In the genomic region with DNA sequence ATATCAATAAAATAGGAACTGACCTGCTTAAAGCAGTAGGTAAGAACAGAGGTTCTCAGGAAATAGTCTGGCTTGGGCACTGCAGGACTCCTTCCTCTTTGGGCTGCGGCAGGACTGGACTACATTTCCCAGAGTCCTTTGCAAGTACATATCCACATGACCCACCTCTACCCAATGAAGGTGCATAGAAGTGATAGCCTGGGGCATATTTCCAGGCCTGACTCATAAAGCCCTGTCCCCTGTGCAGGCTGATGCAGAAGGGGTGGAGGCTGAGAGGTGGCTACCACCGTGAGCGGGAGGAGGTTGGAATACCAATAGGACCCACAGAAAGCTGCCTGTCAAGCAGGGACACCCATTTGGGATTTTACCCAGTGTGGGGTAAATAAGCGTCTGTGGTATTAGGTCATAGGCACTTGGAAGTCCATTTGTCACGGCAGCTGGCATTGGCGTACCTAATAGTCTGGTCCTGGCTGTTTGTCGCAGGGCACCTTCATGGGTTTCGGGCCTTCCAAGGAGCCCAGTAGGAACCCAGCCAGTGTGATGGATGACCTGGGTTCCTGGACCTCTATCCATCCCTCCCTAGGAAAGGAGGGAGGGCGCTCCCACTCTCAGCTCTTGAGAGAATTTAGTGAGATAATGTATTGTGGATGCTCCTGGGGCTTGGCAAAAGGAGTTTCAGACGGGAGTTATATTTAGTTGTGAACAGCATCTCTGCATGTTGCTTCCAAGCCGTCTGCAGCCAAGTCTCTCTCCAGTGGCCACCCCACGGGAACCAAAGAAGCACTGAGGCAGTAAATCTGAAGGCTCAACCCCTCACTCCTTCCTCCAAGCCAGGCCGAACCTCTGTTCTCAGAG, we compare ENCODE assay signal across 8 mouse cellular contexts.
DNase-seq lines count a peak whose midpoint lies in the region; ATAC-seq and TF ChIP-seq lines count a peak whose summit lies in the region.

No protein-coding gene starts in this region.

- intact Hi-C loops in left cerebral cortex, postnatal 14 days (cut with DNase I): no loop called here

- no peak overlapping the region for H3K4me2 ChIP-seq in embryonic facial prominence, embryonic 11.5 days (ENCODE audit: low read depth, low read length)
- H3K4me2 ChIP-seq in intestine, postnatal 0 days (replicated peaks; ENCODE audit: low read depth): no peak overlapping the region

- DNase-seq in B cell, adult 2 months: peak; percentile 66 to 68
- DNase-seq in adrenal gland, adult 8-10 months: peak; percentile 81
- peak; percentile 83 for DNase-seq in embryonic facial prominence, embryonic 11.5 days (ENCODE audit: low spot score)
- DNase-seq in heart, adult 18-20 months: peak; percentile 74 to 87
- peak; percentile 71 to 90 for DNase-seq in left cerebral cortex, postnatal 14 days (ENCODE audit: low spot score in 2 of 2)
- peak; percentile 79 for DNase-seq in mesoderm, embryonic 11.5 days (ENCODE audit: low read depth, low spot score)
- DNase-seq in splenic B cell, adult 2 months (ENCODE audit: low read depth, low spot score): peak; percentile 82

- H3K9ac ChIP-seq in embryonic facial prominence, embryonic 11.5 days (replicated peaks; ENCODE audit: low read length): no peak overlapping the region
- H3K9ac ChIP-seq in intestine, postnatal 0 days (ENCODE audit: low read depth, low read length): no peak overlapping the region

- ATAC-seq in embryonic facial prominence, embryonic 11.5 days (replicated peaks; ENCODE audit: insufficient number of reproducible peaks, low FRiP score, low TSS enrichment, low read depth): peak; percentile 89
- ATAC-seq in intestine, postnatal 0 days: peak; percentile 72

- no peaks in the 10 kb centered on the region for H3K36me3 ChIP-seq in embryonic facial prominence, embryonic 11.5 days (replicated peaks; ENCODE audit: control insufficient read depth, insufficient read depth, low read depth, low read length)
- H3K36me3 ChIP-seq in intestine, postnatal 0 days (ENCODE audit: control insufficient read depth, insufficient read depth): no peaks in the 10 kb centered on the region
- no peaks in the 10 kb centered on the region for H3K36me3 ChIP-seq in splenic B cell, adult 2 months (ENCODE audit: control insufficient read depth, insufficient read depth, low read length, poor library complexity, severe bottlenecking)

- no peak overlapping the region for H3K27ac ChIP-seq in embryonic facial prominence, embryonic 11.5 days (replicated peaks; ENCODE audit: low read depth, low read length)
- H3K27ac ChIP-seq in intestine, postnatal 0 days (ENCODE audit: low read depth, low read length): no peak overlapping the region

- WGBS in embryonic facial prominence, embryonic 11.5 days: 65% methylated on average over 13 of the region's 13 CpGs
- 75% methylated on average over 13 of the region's 13 CpGs for WGBS in intestine, postnatal 0 days

- no peaks in the 10 kb centered on the region for H3K4me1 ChIP-seq in embryonic facial prominence, embryonic 11.5 days (ENCODE audit: control insufficient read depth, insufficient read depth, low read length)
- no peaks in the 10 kb centered on the region for H3K4me1 ChIP-seq in intestine, postnatal 0 days (replicated peaks; ENCODE audit: control insufficient read depth, insufficient read depth, low read length)

- no peaks in the 10 kb centered on the region for H3K9me3 ChIP-seq in embryonic facial prominence, embryonic 11.5 days (replicated peaks; ENCODE audit: control insufficient read depth, low read length)
- no peaks in the 10 kb centered on the region for H3K9me3 ChIP-seq in intestine, postnatal 0 days (ENCODE audit: control insufficient read depth)

- H3K27me3 ChIP-seq in embryonic facial prominence, embryonic 11.5 days (ENCODE audit: control insufficient read depth, insufficient read depth, low read length): no peaks in the 10 kb centered on the region
- H3K27me3 ChIP-seq in intestine, postnatal 0 days (replicated peaks; ENCODE audit: control insufficient read depth, insufficient read depth, low read length): no peaks in the 10 kb centered on the region
- H3K27me3 ChIP-seq in splenic B cell, adult 2 months (ENCODE audit: control insufficient read depth, insufficient read depth, low read length, poor library complexity, severe bottlenecking): no peaks in the 10 kb centered on the region

- no peak overlapping the region for H3K4me3 ChIP-seq in embryonic facial prominence, embryonic 11.5 days (ENCODE audit: low read depth, low read length)
- no peak overlapping the region for H3K4me3 ChIP-seq in intestine, postnatal 0 days (ENCODE audit: low read depth, low read length)

- no peak for TF ChIP-seq CTCF in intestine, postnatal 0 days (IDR thresholded peaks at IDR 0.05; ENCODE audit: low read depth)
